Comparison of ENCODE assay signal across 11 mouse cellular contexts in genomic region chr9:45815525-45815924, GRCm38 (mm10). TPM values are rescaled to one million over a fixed set of nuclear protein-coding genes. Genes with fewer than 3 reads are reported as not detected.
DNase-seq lines count a peak whose midpoint lies in the region; ATAC-seq and TF ChIP-seq lines count a peak whose summit lies in the region.
"Had no signal": no experiment of that assay in that cellular context is flagged by ENCODE, and none has a peak within 500 bp of the region (broad histone marks: within the 10 kb centered on the region; RNA-seq: fewer than 3 reads in every experiment).

No protein-coding gene starts in this region.

- H3K36me3 ChIP-seq in forebrain, embryonic 13.5 days (ENCODE audit: poor library complexity, severe bottlenecking) = peaks cover 30% of the 10 kb centered on the region
- peaks cover 55% of the 10 kb centered on the region for H3K36me3 ChIP-seq in forebrain, embryonic 10.5 days (replicated peaks)
- H3K36me3 ChIP-seq in midbrain, postnatal 0 days (ENCODE audit: insufficient read depth, low read length) = 0 out of 2 replicates have a peak, but pooled peaks cover 4% of the 10 kb centered on the region
- peaks cover 6% of the 10 kb centered on the region for H3K36me3 ChIP-seq in midbrain, embryonic 16.5 days (ENCODE audit: control insufficient read depth, insufficient read depth, low read length)
- H3K36me3 ChIP-seq in stomach, postnatal 0 days (ENCODE audit: control insufficient read depth, insufficient read depth, low read length) = no peaks in the 10 kb centered on the region

- no peaks in the 10 kb centered on the region for H3K27me3 ChIP-seq in forebrain, embryonic 13.5 days
- no peaks in the 10 kb centered on the region for H3K27me3 ChIP-seq in forebrain, embryonic 10.5 days (ENCODE audit: poor library complexity, severe bottlenecking)
- H3K27me3 ChIP-seq in midbrain, postnatal 0 days (ENCODE audit: insufficient read depth, low read length) = no peaks in the 10 kb centered on the region
- no peaks in the 10 kb centered on the region for H3K27me3 ChIP-seq in midbrain, embryonic 16.5 days (ENCODE audit: control insufficient read depth, insufficient read depth, low read depth, low read length)
- no peaks in the 10 kb centered on the region for H3K27me3 ChIP-seq in stomach, postnatal 0 days (ENCODE audit: control insufficient read depth, insufficient read depth, low read length)
- H3K27me3 ChIP-seq: liver, embryonic 15.5 days had no signal

- no peak for TF ChIP-seq EP300 in stomach, postnatal 0 days (optimal IDR thresholded peaks at IDR 0.05)

- no peak overlapping the region for H3K9ac ChIP-seq in forebrain, embryonic 13.5 days
- no peak overlapping the region for H3K9ac ChIP-seq in midbrain, postnatal 0 days (replicated peaks; ENCODE audit: low read length, poor library complexity, severe bottlenecking)
- no peak overlapping the region for H3K9ac ChIP-seq in midbrain, embryonic 16.5 days (ENCODE audit: low read depth, low read length)
- no peak overlapping the region for H3K9ac ChIP-seq in stomach, postnatal 0 days (ENCODE audit: low read length)
- H3K9ac ChIP-seq: liver, embryonic 15.5 days had no signal

- H3K4me2 ChIP-seq in forebrain, embryonic 13.5 days = no peak overlapping the region
- H3K4me2 ChIP-seq in midbrain, postnatal 0 days (ENCODE audit: low read depth, low read length, poor library complexity, severe bottlenecking) = no peak overlapping the region
- H3K4me2 ChIP-seq in midbrain, embryonic 16.5 days (ENCODE audit: low read length) = no peak overlapping the region
- no peak overlapping the region for H3K4me2 ChIP-seq in stomach, postnatal 0 days (replicated peaks; ENCODE audit: low read depth)
- H3K4me2 ChIP-seq: liver, embryonic 15.5 days had no signal

- ATAC-seq in forebrain, embryonic 13.5 days = no peak
- ATAC-seq in midbrain, postnatal 0 days (ENCODE audit: low FRiP score) = no peak
- ATAC-seq in midbrain, embryonic 16.5 days = no peak
- peak; percentile 84 for ATAC-seq in stomach, postnatal 0 days (ENCODE audit: low FRiP score, low TSS enrichment)

- WGBS in forebrain, embryonic 13.5 days = 92% methylated on average over 10 of the region's 10 CpGs
- 89% methylated on average over 10 of the region's 10 CpGs for WGBS in forebrain, embryonic 10.5 days
- 88% methylated on average over 10 of the region's 10 CpGs for WGBS in midbrain, postnatal 0 days
- WGBS in midbrain, embryonic 16.5 days = 89% methylated on average over 10 of the region's 10 CpGs
- 62% methylated on average over 10 of the region's 10 CpGs for WGBS in stomach, postnatal 0 days

- TF ChIP-seq CTCF in midbrain, postnatal 0 days (IDR thresholded peaks at IDR 0.05) = no peak
- no peak for TF ChIP-seq CTCF in stomach, postnatal 0 days (IDR thresholded peaks at IDR 0.05; ENCODE audit: low read depth)

- no peaks in the 10 kb centered on the region for H3K9me3 ChIP-seq in forebrain, embryonic 13.5 days (replicated peaks)
- H3K9me3 ChIP-seq in forebrain, embryonic 10.5 days = no peaks in the 10 kb centered on the region; the same call in 1 of the 2 replicates
- no peaks in the 10 kb centered on the region for H3K9me3 ChIP-seq in midbrain, postnatal 0 days (ENCODE audit: low read length)
- H3K9me3 ChIP-seq in midbrain, embryonic 16.5 days (replicated peaks; ENCODE audit: control insufficient read depth, low read length, poor library complexity, severe bottlenecking) = no peaks in the 10 kb centered on the region
- no peaks in the 10 kb centered on the region for H3K9me3 ChIP-seq in stomach, postnatal 0 days (ENCODE audit: control insufficient read depth, low read length)
- H3K9me3 ChIP-seq: embryonic facial prominence, embryonic 10.5 days; liver, embryonic 15.5 days had no signal

- H3K27ac ChIP-seq in forebrain, embryonic 13.5 days = peak overlapping the region; percentile 54
- no peak overlapping the region for H3K27ac ChIP-seq in forebrain, embryonic 10.5 days
- peak overlapping the region; percentile 38; the same call in 1 of the 2 replicates for H3K27ac ChIP-seq in midbrain, postnatal 0 days (ENCODE audit: low read depth, low read length)
- H3K27ac ChIP-seq in midbrain, embryonic 16.5 days (ENCODE audit: low read length) = no peak overlapping the region
- H3K27ac ChIP-seq in stomach, postnatal 0 days (replicated peaks) = peak overlapping the region; percentile 56
- H3K27ac ChIP-seq: embryonic facial prominence, embryonic 10.5 days; liver, embryonic 15.5 days had no signal

- DNase-seq in forebrain, embryonic 10.5 days (ENCODE audit: extremely low spot score, low spot score) = no peak
- no peak for DNase-seq in midbrain, postnatal 0 days (ENCODE audit: low spot score)
- peak; percentile 23 for DNase-seq in lung, postnatal 14 days
- DNase-seq in stomach, postnatal 0 days (ENCODE audit: low spot score) = peak; percentile 31
- DNase-seq in embryo, embryonic 10 days (ENCODE audit: low spot score) = no peak
- DNase-seq in layer of hippocampus, adult 9-11 months = no peak
- DNase-seq: adrenal gland, postnatal 14 days had no signal

- no peak overlapping the region for H3K4me3 ChIP-seq in forebrain, embryonic 13.5 days
- H3K4me3 ChIP-seq in forebrain, embryonic 10.5 days = no peak overlapping the region
- H3K4me3 ChIP-seq in midbrain, postnatal 0 days (ENCODE audit: low read depth, low read length) = no peak overlapping the region
- no peak overlapping the region for H3K4me3 ChIP-seq in midbrain, embryonic 16.5 days (ENCODE audit: low read depth, low read length)
- H3K4me3 ChIP-seq in stomach, postnatal 0 days (ENCODE audit: low read depth, low read length) = no peak overlapping the region
- H3K4me3 ChIP-seq: embryonic facial prominence, embryonic 10.5 days; liver, embryonic 15.5 days had no signal

- H3K4me1 ChIP-seq in forebrain, embryonic 13.5 days = peaks cover 6% of the 10 kb centered on the region
- H3K4me1 ChIP-seq in forebrain, embryonic 10.5 days = no peaks in the 10 kb centered on the region
- H3K4me1 ChIP-seq in midbrain, postnatal 0 days (ENCODE audit: insufficient read depth, low read length) = no peaks in the 10 kb centered on the region
- H3K4me1 ChIP-seq in midbrain, embryonic 16.5 days (ENCODE audit: control insufficient read depth, insufficient read depth, low read length) = no peaks in the 10 kb centered on the region
- H3K4me1 ChIP-seq in stomach, postnatal 0 days (replicated peaks; ENCODE audit: control insufficient read depth, insufficient read depth) = no peaks in the 10 kb centered on the region
- H3K4me1 ChIP-seq: embryonic facial prominence, embryonic 10.5 days had no signal

RNA-seq across cellular contexts. Expression of gene Cep164, which starts 13.0 kb away (rescaled TPM):
- 16.1 and 19.1 TPM in 2 replicates for polyA plus RNA-seq in forebrain, embryonic 13.5 days (2015; fragmentation: Nextera tagmentation; extraction: Ambion mirVana)
- polyA plus RNA-seq in forebrain, embryonic 10.5 days (2016; fragmentation: Nextera tagmentation; extraction: Ambion mirVana) = 19.3 and 20.4 TPM in 2 replicates
- total RNA-seq in midbrain, postnatal 0 days (2014; rRNA removed) = 17.1 and 21.3 TPM in 2 replicates
- 12.2 and 17.7 TPM in 2 replicates for polyA plus RNA-seq in midbrain, postnatal 0 days (2015; fragmentation: Nextera tagmentation; extraction: Ambion mirVana)
- polyA plus RNA-seq in midbrain, embryonic 16.5 days (2015; fragmentation: Nextera tagmentation; extraction: Ambion mirVana) = 10.7 and 12.7 TPM in 2 replicates
- 12.9 TPM in 2 replicates for polyA plus RNA-seq in stomach, postnatal 0 days (2015; fragmentation: Nextera tagmentation; extraction: Ambion mirVana)

RNA-seq across cellular contexts. Expression of gene Bace1, which starts 22.9 kb away (rescaled TPM):
- 33.5 and 35.6 TPM in 2 replicates for polyA plus RNA-seq in forebrain, embryonic 13.5 days (2015; fragmentation: Nextera tagmentation; extraction: Ambion mirVana)
- 18.5 and 20.7 TPM in 2 replicates for polyA plus RNA-seq in forebrain, embryonic 10.5 days (2016; fragmentation: Nextera tagmentation; extraction: Ambion mirVana)
- total RNA-seq in midbrain, postnatal 0 days (2014; rRNA removed) = 60.7 and 77.3 TPM in 2 replicates
- 42.0 and 46.4 TPM in 2 replicates for polyA plus RNA-seq in midbrain, postnatal 0 days (2015; fragmentation: Nextera tagmentation; extraction: Ambion mirVana)
- polyA plus RNA-seq in midbrain, embryonic 16.5 days (2015; fragmentation: Nextera tagmentation; extraction: Ambion mirVana) = 48.1 and 51.3 TPM in 2 replicates
- polyA plus RNA-seq in stomach, postnatal 0 days (2015; fragmentation: Nextera tagmentation; extraction: Ambion mirVana) = 12.8 and 13.3 TPM in 2 replicates

Comparison
In these comparisons a context has a peak if more than half of its experiments do, and no peak if none do; other contexts are left out.
1. H3K27ac ChIP-seq: peak in forebrain, embryonic 13.5 days (single experiment), midbrain, postnatal 0 days (single experiment) and stomach, postnatal 0 days (single experiment); none in forebrain, embryonic 10.5 days (single experiment) and midbrain, embryonic 16.5 days (single experiment).
2. DNase-seq: peak in lung, postnatal 14 days (single experiment) and stomach, postnatal 0 days (single experiment); none in forebrain, embryonic 10.5 days (single experiment), midbrain, postnatal 0 days (single experiment), embryo, embryonic 10 days (single experiment) and layer of hippocampus, adult 9-11 months (single experiment).